ENCODE assay signal across 7 mouse cellular contexts in genomic region chr8:85456536-85456935, GRCm38 (mm10). TPM values are rescaled to one million over a fixed set of nuclear protein-coding genes. Genes with fewer than 3 reads are reported as not detected.
DNase-seq lines count a peak whose midpoint lies in the region; ATAC-seq and TF ChIP-seq lines count a peak whose summit lies in the region.

No protein-coding gene starts in this region.

- H3K27ac ChIP-seq in MEL (ENCODE audit: control insufficient read depth, low read depth, low read length): no peak overlapping the region
- peak overlapping the region; percentile 61; the same call in 1 of the 2 replicates for H3K27ac ChIP-seq in gastrocnemius, adult 2 months
- no peak overlapping the region for H3K27ac ChIP-seq in kidney, embryonic 16.5 days (ENCODE audit: low read length)
- H3K27ac ChIP-seq in liver, postnatal 0 days (ENCODE audit: low read depth): no peak overlapping the region

- peak; percentile 97 for TF ChIP-seq RAD21 in MEL (IDR thresholded peaks at IDR 0.05; ENCODE audit: low read depth, low read length)

- no peak overlapping the region for H3ac ChIP-seq in C2C12 (ENCODE audit: control insufficient read depth, insufficient read length, low read depth)

- peak overlapping the region; percentile 23; the same call in 1 of the 2 replicates for H3K4me2 ChIP-seq in kidney, embryonic 16.5 days (replicated peaks; ENCODE audit: low read depth, low read length)
- H3K4me2 ChIP-seq in liver, postnatal 0 days (ENCODE audit: low read depth, low read length): no peak overlapping the region

- peak overlapping the region; percentile 47; the same call in 1 of the 2 replicates for H3K9ac ChIP-seq in MEL (ENCODE audit: control insufficient read depth, low read depth, low read length, poor library complexity, severe bottlenecking)
- no peak overlapping the region for H3K9ac ChIP-seq in kidney, embryonic 16.5 days (replicated peaks; ENCODE audit: low read length)
- no peak overlapping the region for H3K9ac ChIP-seq in liver, postnatal 0 days (replicated peaks)

- DNase-seq in MEL (ENCODE audit: low read depth, low spot score): peak; percentile 92
- peak; percentile 58 for DNase-seq in cerebellum, adult 9-10 months
- DNase-seq in gastrocnemius, adult 2 months: peak; percentile 79
- DNase-seq in liver, postnatal 0 days: peak; percentile 79
- DNase-seq in retina, postnatal 1 day: peak; percentile 90

- peak; percentile 74; the same call in 1 of the 2 replicates for ATAC-seq in kidney, embryonic 16.5 days (ENCODE audit: low FRiP score, low TSS enrichment)
- ATAC-seq in liver, postnatal 0 days: peak; percentile 24; the same call in 1 of the 2 replicates

- no peaks in the 10 kb centered on the region for H3K9me3 ChIP-seq in MEL (replicated peaks; ENCODE audit: insufficient read depth, low read length)
- no peaks in the 10 kb centered on the region for H3K9me3 ChIP-seq in kidney, embryonic 16.5 days (ENCODE audit: low read length)
- no peaks in the 10 kb centered on the region for H3K9me3 ChIP-seq in liver, postnatal 0 days (ENCODE audit: low read length)

- 7% methylated on average over 14 of the region's 14 CpGs for WGBS in kidney, embryonic 16.5 days
- 9% methylated on average over 14 of the region's 14 CpGs for WGBS in liver, postnatal 0 days (ENCODE audit: insufficient replicate concordance)

- H3K4me1 ChIP-seq in MEL (ENCODE audit: control insufficient read depth in 1 of 2, insufficient read depth in 2 of 2, low read length in 2 of 2): no peaks in the 10 kb centered on the region
- peaks cover 7% of the 10 kb centered on the region; the same call in 1 of the 2 replicates for H3K4me1 ChIP-seq in kidney, embryonic 16.5 days (ENCODE audit: insufficient read depth, low read length)
- no peaks in the 10 kb centered on the region; the same call in 1 of the 2 replicates for H3K4me1 ChIP-seq in liver, postnatal 0 days (ENCODE audit: insufficient read depth)

- H3K27me3 ChIP-seq in C2C12 (ENCODE audit: control insufficient read depth, insufficient read depth, insufficient read length): peaks cover 4% of the 10 kb centered on the region
- H3K27me3 ChIP-seq in MEL (ENCODE audit: control insufficient read depth in 1 of 2, insufficient read depth in 2 of 2, low read length in 2 of 2): no peaks in the 10 kb centered on the region
- H3K27me3 ChIP-seq in kidney, embryonic 16.5 days (ENCODE audit: insufficient read depth, low read length): no peaks in the 10 kb centered on the region
- no peaks in the 10 kb centered on the region for H3K27me3 ChIP-seq in liver, postnatal 0 days (ENCODE audit: insufficient read depth, low read length)

- no peaks in the 10 kb centered on the region for H3K79me3 ChIP-seq in C2C12 (ENCODE audit: low read depth)

- TF ChIP-seq POLR2A in MEL (IDR thresholded peaks at IDR 0.05; ENCODE audit: control insufficient read depth in 1 of 2, insufficient read depth in 1 of 2, low read depth in 1 of 2, low read length in 2 of 2, poor library complexity in 1 of 2): no peak

- TF ChIP-seq CTCF in C2C12 (IDR thresholded peaks at IDR 0.05; ENCODE audit: control insufficient read depth, insufficient read depth, insufficient read length) (peak; percentile 45), MEL (IDR thresholded peaks at IDR 0.05 in 2 of 3, conservative IDR thresholded peaks at IDR 0.05 in 1 of 3; ENCODE audit: control insufficient read depth in 1 of 3, insufficient read depth in 1 of 3, low read depth in 2 of 3, low read length in 3 of 3, poor library complexity in 1 of 3, severe bottlenecking in 1 of 3) (peak; percentile 83 to 97 (median 89))
- TF ChIP-seq CTCF in gastrocnemius, adult 2 months (IDR thresholded peaks at IDR 0.05): peak; percentile 75
- peak; percentile 90 for TF ChIP-seq CTCF in liver, postnatal 0 days (IDR thresholded peaks at IDR 0.05; ENCODE audit: low read depth)

- no peak for TF ChIP-seq EP300 in MEL (IDR thresholded peaks at IDR 0.05; ENCODE audit: low read depth in 1 of 2, low read length in 2 of 2)
- no peak for TF ChIP-seq EP300 in liver, postnatal 0 days (IDR thresholded peaks at IDR 0.05; ENCODE audit: low read depth)

- H3K36me3 ChIP-seq in C2C12 (ENCODE audit: control insufficient read depth, insufficient read depth) (no peaks in the 10 kb centered on the region), MEL (ENCODE audit: control insufficient read depth in 1 of 2, insufficient read depth in 2 of 2, low read length in 2 of 2) (no peaks in the 10 kb centered on the region)
- H3K36me3 ChIP-seq in kidney, embryonic 16.5 days (ENCODE audit: insufficient read depth, low read length): no peaks in the 10 kb centered on the region
- H3K36me3 ChIP-seq in liver, postnatal 0 days (replicated peaks; ENCODE audit: insufficient read depth, low read length): no peaks in the 10 kb centered on the region

- H3K79me2 ChIP-seq in C2C12 (ENCODE audit: control insufficient read depth, insufficient read depth) (no peaks in the 10 kb centered on the region), MEL (ENCODE audit: control insufficient read depth, insufficient read depth, low read length, poor library complexity) (no peaks in the 10 kb centered on the region)

- intact Hi-C loops in gastrocnemius, adult 2 months (cut with DNase I): loop anchor here (1.0 to 5.0 kb wide), 3 partner anchors 70 to 209 kb away; no protein-coding TSS in a partner anchor

- H3K4me3 ChIP-seq in C2C12 (ENCODE audit: insufficient read depth, poor library complexity, severe bottlenecking) (no peak overlapping the region), MEL (ENCODE audit: control insufficient read depth in 1 of 2, insufficient read depth in 1 of 2, low read depth in 2 of 2, low read length in 2 of 2) (peak overlapping the region in 1 of 2 experiments; percentile 52; a peak in 2 of 4 replicates)
- H3K4me3 ChIP-seq in gastrocnemius, adult 2 months: no peak overlapping the region
- H3K4me3 ChIP-seq in kidney, embryonic 16.5 days (ENCODE audit: low read length): no peak overlapping the region
- H3K4me3 ChIP-seq in liver, postnatal 0 days (ENCODE audit: low read depth, low read length): no peak overlapping the region

TF ChIP-seq in C2C12, 6 proteins besides CTCF, POLR2A, EP300 and RAD21:
- TF ChIP-seq MYOD1 (IDR thresholded peaks at IDR 0.05; ENCODE audit: control insufficient read depth, insufficient read length, low read depth): peak; percentile 55
- no peak for TF ChIP-seq CEBPB (IDR thresholded peaks at IDR 0.05; ENCODE audit: low read depth)

TF ChIP-seq in MEL, 35 proteins besides CTCF, POLR2A, EP300 and RAD21:
- TF ChIP-seq TBP (IDR thresholded peaks at IDR 0.05; ENCODE audit: low read depth, low read length): peak; percentile 39; the same call in 1 of the 2 replicates
- no peak for TF ChIP-seq MEF2A (IDR thresholded peaks at IDR 0.05; ENCODE audit: extremely low read depth, insufficient replicate concordance, low read depth, low read length, poor library complexity, severe bottlenecking)
- TF ChIP-seq POLR2AphosphoS2 (IDR thresholded peaks at IDR 0.05; ENCODE audit: low read length): no peak
- TF ChIP-seq SIN3A (IDR thresholded peaks at IDR 0.05; ENCODE audit: low read length): peak; percentile 43; the same call in 1 of the 2 replicates
- no peak for TF ChIP-seq JUND (IDR thresholded peaks at IDR 0.05; ENCODE audit: low read depth, low read length)
- TF ChIP-seq TCF12 (IDR thresholded peaks at IDR 0.05; ENCODE audit: low read depth, low read length): 0 out of 2 replicates have a peak, but pooled peaks have one; percentile 19
- peak; percentile 91 for TF ChIP-seq ZC3H11A (IDR thresholded peaks at IDR 0.05; ENCODE audit: low read depth, low read length)
- TF ChIP-seq SMC3 (IDR thresholded peaks at IDR 0.05; ENCODE audit: low read depth, low read length): peak; percentile 88
- TF ChIP-seq MAFK (IDR thresholded peaks at IDR 0.05; ENCODE audit: borderline replicate concordance, low read depth, low read length): peak; percentile 71; the same call in 1 of the 2 replicates

RNA-seq across cellular contexts. Expression of gene 4921524J17Rik, which starts 23.9 kb away (rescaled TPM):
- polyA plus RNA-seq in C2C12 (2012; fragmentation: generic; extraction: Trizol) (5.3 TPM), MEL (2012; ENCODE audit: insufficient read depth in 1 of 2, insufficient read length in 2 of 2, low read depth in 1 of 2, low replicate concordance in 2 of 2, missing spikeins in 1 of 2) (10 to 100 TPM in 1 of 2 experiments, not detected in 1; 21.9 TPM)
- total RNA-seq in MEL (2012; rRNA removed): 14.6 and 16.1 TPM in 2 replicates
- total RNA-seq in gastrocnemius, adult 2 months (2021): 10 to 100 TPM; 12.1 to 14.2 TPM
- 38.8 and 40.3 TPM in 2 replicates for polyA plus RNA-seq in kidney, embryonic 16.5 days (2015; fragmentation: Nextera tagmentation; extraction: Ambion mirVana)
- polyA plus RNA-seq in liver, postnatal 0 days (2015; fragmentation: Nextera tagmentation; extraction: Ambion mirVana): 16.5 and 17.7 TPM in 2 replicates

RNA-seq across cellular contexts. Expression of gene Gpt2, which starts 35.8 kb away (rescaled TPM):
- polyA plus RNA-seq in C2C12 (2012; fragmentation: generic; extraction: Trizol): 27.6 TPM
- 10.2 and 24.0 TPM in 2 replicates for total RNA-seq in MEL (2012; rRNA removed)
- 10 to 100 TPM in 1 of 2 experiments, not detected in 1; 25.3 TPM for polyA plus RNA-seq in MEL (2012; ENCODE audit: insufficient read depth in 1 of 2, insufficient read length in 2 of 2, low read depth in 1 of 2, low replicate concordance in 2 of 2, missing spikeins in 1 of 2)
- 100 to 1,000 TPM; 203 to 433 TPM for total RNA-seq in gastrocnemius, adult 2 months (2021)
- 19.1 and 21.2 TPM in 2 replicates for polyA plus RNA-seq in kidney, embryonic 16.5 days (2015; fragmentation: Nextera tagmentation; extraction: Ambion mirVana)
- polyA plus RNA-seq in liver, postnatal 0 days (2015; fragmentation: Nextera tagmentation; extraction: Ambion mirVana): 11.1 and 14.4 TPM in 2 replicates
